Mouse (Mus musculus) lung, embryonic 16.5 days (tissue): ENCODE measurements around the gene Gpi1. TPM values are rescaled to one million over a fixed set of nuclear protein-coding genes. Genes with fewer than 3 reads are reported as not detected.
"Not testable (repeated sequence)": the region's sequence is repeated elsewhere in the genome, so short reads cannot be mapped to it uniquely, and the experiment has no call there.

ENCODE experiments used
- ATAC-seq: fragments of 200-750 bp; cut with Nextera tagmentation; 2 replicates; pipeline ENCODE4 v1.8.0; 2017; ENCODE audit warnings: low read depth, mild to moderate bottlenecking, moderate library complexity
- H3K27ac ChIP-seq: fragments of 300-500 bp; sonication (generic); 2 replicates; pipeline ENCODE4 v1.5.1; 2014; ENCODE audit warnings: mild to moderate bottlenecking, control low read depth, low read length
- H3K27me3 ChIP-seq: fragments of 300-500 bp; sonication (generic); 2 replicates; pipeline ENCODE4 v1.6.1; 2014; ENCODE audit warnings: low read depth, low read length, mixed read lengths; ENCODE audit not compliant: control insufficient read depth, insufficient read depth
- H3K36me3 ChIP-seq: fragments of 300-500 bp; sonication (generic); 2 replicates; pipeline ENCODE4 v1.6.1; 2014; ENCODE audit warnings: low read length; ENCODE audit not compliant: control insufficient read depth, insufficient read depth
- H3K4me1 ChIP-seq: fragments of 300-500 bp; sonication (generic); replicated peaks from 2 replicates; pipeline ENCODE4 v1.6.1; 2014; ENCODE audit warnings: low read length, mixed read lengths; ENCODE audit not compliant: control insufficient read depth, insufficient read depth
- H3K4me2 ChIP-seq: fragments of 300-500 bp; sonication (generic); 2 replicates; pipeline ENCODE4 v1.6.1; 2014; ENCODE audit warnings: low read depth, low read length, control low read depth
- H3K4me3 ChIP-seq: fragments of 300-500 bp; sonication (generic); 2 replicates; pipeline ENCODE4 v1.5.1; 2014; ENCODE audit warnings: mild to moderate bottlenecking, low read length, control low read depth
- H3K9ac ChIP-seq: fragments of 300-500 bp; sonication (generic); 2 replicates; pipeline ENCODE4 v1.6.1; 2014; ENCODE audit warnings: low read length, control low read depth
- H3K9me3 ChIP-seq: fragments of 300-500 bp; sonication (generic); 2 replicates; pipeline ENCODE4 v1.6.1; 2016; ENCODE audit warnings: low read length; ENCODE audit not compliant: control insufficient read depth
- WGBS: fragments of 180-500 bp; shearing (Covaris S2); extraction: QIAGEN DNeasy Blood & Tissue Kit; methylation state at CpG from one replicate; pipeline ENCODE4 v1.1.7; 2014; 5-methylcytosine and 5-hydroxymethylcytosine counted together
- polyA plus RNA-seq: library from polyadenylated mRNA; unstranded; fragments of >200 nt; fragmentation: Nextera tagmentation; extraction: Ambion mirVana; gene quantifications from 2 replicates; pipeline ENCODE4 v1.2.1, GENCODE M21; 2015

Gpi1 gene
- polyA plus RNA-seq, 1 experiment from 2014 or later = 256 TPM

GRCm38 (mm10) chr7:34183356-34183755, 46.8 kb downstream of the Gpi1 start:
- Histone ChIP-seq H3K27me3 (no peaks in the 10 kb centered on the region), H3K4me1 (no peaks in the 10 kb centered on the region), H3K9ac (no peak overlapping the region), H3K36me3 (peaks cover 19% of the 10 kb centered on the region), H3K4me2 (no peak overlapping the region), H3K9me3 (no peaks in the 10 kb centered on the region), H3K4me3 (no peak overlapping the region), H3K27ac (no peak overlapping the region)
- 76% methylated on average over 13 of the region's 13 CpGs for WGBS
- ATAC-seq = peak; percentile 41; the same call in 1 of the 2 replicates

DNA sequence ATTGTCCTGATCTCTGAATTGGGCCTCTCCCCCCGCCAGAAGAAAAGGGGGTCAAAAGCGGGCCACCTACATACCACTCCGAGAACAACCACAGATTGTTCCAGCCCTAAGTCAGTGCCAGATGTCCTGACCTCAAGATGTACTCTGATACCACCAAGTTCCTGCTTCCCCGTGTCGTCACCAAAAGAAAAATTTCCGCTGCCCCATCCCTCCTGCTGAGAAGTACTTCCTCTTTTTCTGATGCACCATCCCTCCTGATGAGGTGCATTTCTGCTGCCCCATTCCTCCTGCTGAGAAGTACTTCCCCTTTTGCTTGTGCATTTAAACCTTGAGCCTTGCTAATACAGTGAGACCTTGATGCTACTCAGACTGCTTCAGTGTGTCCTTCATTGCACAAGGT, 53.9 kb downstream of the Gpi1 start:
- not testable (repeated sequence) for H3K4me3 ChIP-seq, H3K9me3 ChIP-seq, ATAC-seq, H3K4me2 ChIP-seq, H3K4me1 ChIP-seq, H3K36me3 ChIP-seq, H3K27ac ChIP-seq, H3K9ac ChIP-seq, H3K27me3 ChIP-seq
- WGBS = 74% methylated on average over 6 of the region's 6 CpGs

- Histone ChIP-seq H3K27ac (no peak overlapping the region), H3K4me2 (no peak overlapping the region), H3K4me1 (peaks cover 6% of the 10 kb centered on the region; the same call in 1 of the 2 replicates), H3K27me3 (no peaks in the 10 kb centered on the region), H3K4me3 (no peak overlapping the region), H3K36me3 (no peaks in the 10 kb centered on the region), H3K9me3 (no peaks in the 10 kb centered on the region), H3K9ac (no peak overlapping the region)
- no peak for ATAC-seq
- 55% methylated on average over 1 of the region's 1 CpGs for WGBS
These were observed 57.9 kb downstream of the Gpi1 start for GRCm38 (mm10) chr7:34172251-34172650.

GRCm38 (mm10) chr7:34169454-34169853, 60.7 kb downstream of the Gpi1 start, which contains the start of gene Uba2:
Gene Uba2, minus strand, starts transcription at chr7:34169599.
- Histone ChIP-seq H3K4me3 (peak within 1 kb of the TSS; percentile 96), H3K36me3 (peaks cover 5% of the 10 kb centered on the region; the same call in 1 of the 2 replicates), H3K4me2 (peak within 1 kb of the TSS; percentile 93), H3K9ac (peak within 1 kb of the TSS; percentile 97), H3K4me1 (peaks cover 13% of the 10 kb centered on the region), H3K27me3 (no peaks in the 10 kb centered on the region), H3K9me3 (no peaks in the 10 kb centered on the region), H3K27ac (peak within 1 kb of the TSS; percentile 88; the same call in 1 of the 2 replicates)
- 77% methylated on average over 3 of the region's 3 CpGs for WGBS
- ATAC-seq = no peak

DNA sequence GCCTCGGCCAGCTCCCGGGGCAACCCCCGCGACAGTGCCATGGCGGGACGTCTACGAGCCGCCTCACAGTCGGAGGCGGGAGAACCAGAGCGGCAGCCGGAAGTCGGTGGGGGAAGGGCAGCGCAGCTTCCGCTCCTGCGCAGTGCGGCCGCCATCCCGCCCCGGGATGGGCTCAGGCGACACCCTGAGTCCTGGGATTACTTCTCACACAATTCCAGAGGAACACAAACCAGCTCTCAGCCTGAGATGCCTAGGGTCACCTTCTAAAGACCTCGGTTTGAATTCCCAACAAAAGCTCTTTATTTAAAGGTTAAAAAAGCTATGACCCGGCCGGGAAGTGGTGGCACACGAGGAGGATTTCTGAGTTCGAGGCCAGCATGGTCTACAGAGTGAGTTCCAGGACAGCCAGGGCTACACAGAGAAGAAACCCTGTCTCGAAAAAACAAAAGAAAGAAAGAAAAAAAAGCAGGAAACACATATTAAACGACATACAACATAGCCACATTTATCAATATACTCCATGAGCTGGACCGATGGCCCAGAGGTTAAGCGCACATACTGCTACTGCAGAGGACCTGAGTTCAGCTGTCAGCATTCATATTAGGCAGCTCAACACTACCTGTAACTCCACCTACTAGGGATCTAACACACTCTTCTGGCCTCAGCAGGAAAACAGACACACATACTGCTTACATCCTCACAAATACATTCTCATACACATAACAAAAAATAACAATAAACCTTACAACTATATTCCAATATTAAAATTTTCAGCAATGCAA, 61.5 kb downstream of the Gpi1 start:
- H3K9me3 ChIP-seq = no peaks in the 10 kb centered on the region
- 10% methylated on average over 30 of the region's 30 CpGs for WGBS
- peak overlapping the region; percentile 93 for H3K4me2 ChIP-seq

GRCm38 (mm10) chr7:34167766-34168469, 62.2 kb downstream of the Gpi1 start:
- H3K4me1 ChIP-seq = peaks cover 13% of the 10 kb centered on the region
- no peaks in the 10 kb centered on the region for H3K9me3 ChIP-seq
- peaks cover 15% of the 10 kb centered on the region for H3K36me3 ChIP-seq
- H3K9ac ChIP-seq = peak overlapping the region; percentile 97
- peak overlapping the region; percentile 96 for H3K4me3 ChIP-seq
- ATAC-seq = peak; percentile 71
- H3K27me3 ChIP-seq = no peaks in the 10 kb centered on the region
- H3K27ac ChIP-seq = peak overlapping the region; percentile 88
- peak overlapping the region; percentile 93 for H3K4me2 ChIP-seq
- under 1% methylated on average over 54 of the region's 54 CpGs for WGBS

More for the DNA sequence above, 61.5 kb downstream of the Gpi1 start:
- Histone ChIP-seq H3K4me1 (peaks cover 13% of the 10 kb centered on the region), H3K36me3 (peaks cover 8% of the 10 kb centered on the region), H3K4me3 (peak overlapping the region; percentile 96), H3K27ac (peak overlapping the region; percentile 88), H3K27me3 (no peaks in the 10 kb centered on the region), H3K9ac (peak overlapping the region; percentile 97)
- ATAC-seq = peak; percentile 99

GRCm38 (mm10) chr7:34166850-34167249, 63.3 kb downstream of the Gpi1 start:
- H3K4me1 ChIP-seq = peaks cover 13% of the 10 kb centered on the region
- WGBS = 37% methylated on average over 4 of the region's 4 CpGs
- no peak overlapping the region for H3K4me3 ChIP-seq

GRCm38 (mm10) chr7:34165999-34166398, 64.1 kb downstream of the Gpi1 start:
- Histone ChIP-seq H3K27ac (no peak overlapping the region), H3K27me3 (no peaks in the 10 kb centered on the region), H3K36me3 (peaks cover 32% of the 10 kb centered on the region), H3K4me2 (no peak overlapping the region), H3K9me3 (no peaks in the 10 kb centered on the region), H3K4me3 (no peak overlapping the region), H3K4me1 (peaks cover 13% of the 10 kb centered on the region), H3K9ac (no peak overlapping the region)
- 57% methylated on average over 3 of the region's 3 CpGs for WGBS
- no peak for ATAC-seq

More at GRCm38 (mm10) chr7:34166850-34167249, 63.3 kb downstream of the Gpi1 start:
- H3K9me3 ChIP-seq = no peaks in the 10 kb centered on the region
- no peak overlapping the region for H3K9ac ChIP-seq
- no peak for ATAC-seq
- H3K4me2 ChIP-seq = no peak overlapping the region; the same call in 1 of the 2 replicates
- H3K27me3 ChIP-seq = no peaks in the 10 kb centered on the region
- H3K27ac ChIP-seq = no peak overlapping the region
- H3K36me3 ChIP-seq = peaks cover 24% of the 10 kb centered on the region

DNA sequence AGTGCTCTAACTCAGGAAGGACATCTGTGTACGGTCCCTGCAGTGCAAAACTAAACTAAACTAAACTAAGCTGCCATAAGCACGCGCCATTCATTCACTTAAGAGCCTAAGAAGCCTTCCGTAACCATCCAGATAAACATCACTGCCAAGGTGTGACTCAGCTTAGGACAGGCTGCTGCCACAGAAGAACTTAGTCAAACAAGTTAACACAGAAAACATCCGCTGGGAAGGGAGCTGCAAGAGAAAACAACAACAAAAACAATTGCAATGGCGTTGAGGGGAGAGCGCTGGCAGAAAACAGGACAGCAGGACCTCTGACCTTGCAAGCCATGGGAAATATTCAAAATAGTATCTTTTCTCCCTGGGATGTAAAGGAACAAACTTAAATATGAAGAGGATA, 65.5 kb downstream of the Gpi1 start:
- ATAC-seq = no peak
- peaks cover 43% of the 10 kb centered on the region for H3K36me3 ChIP-seq
- H3K9me3 ChIP-seq = no peaks in the 10 kb centered on the region
- peaks cover 13% of the 10 kb centered on the region for H3K4me1 ChIP-seq
- no peak overlapping the region for H3K9ac ChIP-seq
- no peak overlapping the region for H3K27ac ChIP-seq
- no peak overlapping the region for H3K4me3 ChIP-seq
- 89% methylated on average over 7 of the region's 7 CpGs for WGBS
- H3K27me3 ChIP-seq = no peaks in the 10 kb centered on the region
- no peak overlapping the region for H3K4me2 ChIP-seq
